Mouse (Mus musculus): ENCODE results near the gene Kremen1. TPM values are rescaled to one million over a fixed set of nuclear protein-coding genes. Genes with fewer than 3 reads are reported as not detected.

Gene Kremen1
- total RNA-seq, 2 experiments from 2014 or later = 20.4 to 27.0 TPM

DNA sequence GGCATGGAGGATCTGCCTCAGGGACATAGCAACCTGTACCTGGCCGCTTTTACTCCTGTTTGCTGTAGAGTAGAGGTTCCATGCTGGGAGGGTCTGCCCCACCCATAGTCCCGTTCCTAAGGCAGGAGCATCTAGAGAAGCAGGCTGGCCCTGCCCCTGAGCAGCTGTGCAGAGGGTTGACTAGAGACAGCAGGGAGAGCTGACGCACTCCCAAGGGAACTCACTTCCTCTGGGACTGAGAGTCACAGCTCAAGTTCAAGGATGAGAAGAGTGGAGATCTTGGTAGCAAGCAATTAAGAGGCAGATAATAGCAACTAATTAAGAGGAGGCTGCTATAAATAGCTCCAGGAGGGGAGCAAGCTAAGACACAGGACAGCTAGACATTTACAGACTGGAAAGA is 88.5 kb downstream of the Kremen1 start:
- no peak for DNase-seq

DNA sequence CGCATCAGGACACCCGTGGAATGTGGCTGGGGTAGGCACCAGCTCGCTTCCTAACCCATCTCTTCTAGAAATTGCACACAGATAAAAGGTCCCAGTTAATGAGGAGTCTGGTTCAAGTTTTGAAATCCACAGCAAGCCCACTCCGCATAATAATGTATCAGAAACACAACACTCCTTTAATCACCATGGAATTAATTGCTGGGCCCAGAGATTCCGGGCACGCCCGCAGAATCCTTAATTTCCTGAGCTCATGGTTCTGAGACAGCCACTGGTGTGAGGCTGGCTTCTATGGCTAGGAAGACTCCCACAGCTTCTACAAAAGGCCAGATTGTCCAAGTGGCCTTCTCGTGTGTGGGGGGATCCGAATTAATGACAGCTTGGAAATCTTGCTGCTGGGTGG is 94.0 kb downstream of the Kremen1 start:
- no peak for DNase-seq

DNA sequence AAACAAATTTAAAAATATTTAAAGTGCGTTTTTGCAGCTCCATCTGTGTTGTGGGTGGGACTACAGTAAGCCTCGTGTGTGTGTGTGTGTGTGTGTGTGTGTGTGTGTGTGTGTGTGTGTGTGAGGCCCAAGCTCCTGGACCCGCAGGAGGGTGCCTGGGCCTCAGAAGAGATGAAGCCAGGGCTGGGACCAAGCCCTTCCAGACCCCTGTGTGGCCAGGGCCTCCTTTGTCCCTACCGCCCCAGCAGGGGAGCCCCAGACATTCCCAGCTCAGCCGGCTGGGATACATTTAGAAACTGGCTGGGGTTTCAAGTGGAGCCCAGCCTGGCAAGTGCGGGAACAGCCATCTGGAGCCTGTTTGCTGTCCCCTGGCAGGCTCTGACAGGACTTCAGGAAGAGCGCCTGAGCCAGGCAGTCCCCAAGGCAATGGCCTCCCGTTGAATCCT is 95.9 kb downstream of the Kremen1 start:
- DNase-seq = peak; percentile 35

DNA sequence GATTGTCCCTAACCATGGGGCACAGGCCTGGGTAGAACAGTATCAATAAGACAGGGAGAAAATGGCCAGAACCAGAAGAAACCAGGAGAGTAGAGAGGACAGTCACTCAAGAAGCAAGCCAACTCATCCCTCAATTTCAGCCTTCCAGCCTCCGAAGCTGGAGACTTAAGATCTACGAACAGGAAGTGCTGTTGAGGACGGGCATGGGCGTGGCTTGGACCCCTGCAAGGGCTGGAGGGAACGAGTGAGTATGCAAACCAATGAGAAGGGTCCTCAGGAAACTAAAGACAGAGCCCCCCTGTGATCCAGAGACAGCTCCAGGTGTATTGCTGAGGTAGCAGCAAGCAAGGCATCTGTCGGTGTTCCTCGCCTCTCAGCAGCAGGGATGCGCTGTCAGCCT is 97.0 kb downstream of the Kremen1 start:
- DNase-seq = no peak

DNA sequence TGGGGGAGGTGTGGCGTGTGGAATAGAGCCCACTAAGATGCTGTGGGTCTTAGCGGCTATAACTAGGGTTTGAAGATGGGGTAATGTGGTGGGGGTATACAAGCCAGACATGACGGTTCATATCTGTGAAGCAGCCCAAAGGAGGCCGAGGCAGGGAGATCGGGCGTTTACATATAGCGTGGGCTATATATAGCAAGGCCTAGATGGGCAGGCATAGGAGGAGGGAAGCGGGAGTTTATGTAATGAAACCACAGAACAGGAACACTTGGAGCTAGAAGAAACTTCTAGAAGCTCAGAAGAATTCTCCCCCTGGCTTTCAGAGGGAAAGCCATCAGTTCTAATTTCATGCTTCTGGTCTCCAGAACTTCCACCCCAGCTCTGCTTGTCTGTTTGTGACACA is 97.9 kb downstream of the Kremen1 start:
- no peak for DNase-seq

DNA sequence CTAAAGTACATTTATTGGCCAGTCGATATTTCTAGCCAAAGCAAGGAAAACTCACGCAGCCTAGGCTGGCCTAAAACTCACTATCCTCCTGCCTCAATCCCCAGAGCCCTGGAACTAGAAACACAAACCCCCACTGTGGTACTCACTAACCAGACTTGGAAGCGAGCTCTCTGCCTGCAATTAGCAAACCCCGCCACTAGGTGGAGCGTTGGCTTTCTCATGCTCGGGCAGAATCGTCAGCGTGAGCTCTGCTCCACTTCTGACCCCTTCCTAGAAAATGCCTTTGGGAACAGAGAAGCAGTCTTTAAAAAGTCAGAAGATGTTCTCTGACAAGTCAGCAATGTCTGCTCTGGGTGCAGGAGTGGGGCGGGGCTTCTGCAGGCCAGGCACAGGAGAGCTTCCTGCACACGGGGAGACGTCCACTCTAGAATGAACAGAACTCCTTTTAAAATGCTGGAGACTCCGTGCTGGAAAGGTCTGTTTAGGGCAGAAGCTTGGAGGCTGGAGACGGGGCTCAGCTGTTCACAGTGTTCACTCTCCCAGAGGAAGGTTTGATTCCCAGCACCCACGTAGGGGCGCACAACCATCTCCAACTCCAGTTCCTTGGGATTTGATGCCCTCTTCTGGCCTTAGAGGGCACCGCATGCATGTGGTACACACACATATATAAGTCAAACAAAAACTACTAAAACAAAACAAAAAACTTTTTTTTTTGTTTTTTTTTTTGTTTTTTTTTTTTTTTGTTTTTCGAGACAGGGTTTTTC is 100.5 kb downstream of the Kremen1 start:
- DNase-seq = peak; percentile 37

DNA sequence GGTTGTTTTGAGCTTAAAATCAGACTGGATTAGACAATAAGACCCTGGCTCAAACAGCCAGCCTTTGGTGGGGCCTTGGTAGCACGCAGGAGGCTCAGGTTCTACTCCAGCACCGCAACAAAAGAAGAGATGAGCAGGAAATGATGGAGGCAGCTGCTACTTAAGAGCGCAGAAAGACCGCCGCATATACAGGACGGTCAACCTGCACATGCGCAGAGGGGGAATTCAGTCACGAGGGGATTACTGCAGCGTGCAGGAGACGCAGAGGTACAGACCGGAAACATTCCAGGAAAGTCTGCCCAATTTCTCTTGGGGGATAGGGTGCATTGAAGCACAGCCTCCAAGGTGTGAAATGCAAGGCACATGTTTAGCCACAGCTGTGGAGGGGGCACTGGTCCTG is 103.3 kb downstream of the Kremen1 start:
- DNase-seq = no peak

DNA sequence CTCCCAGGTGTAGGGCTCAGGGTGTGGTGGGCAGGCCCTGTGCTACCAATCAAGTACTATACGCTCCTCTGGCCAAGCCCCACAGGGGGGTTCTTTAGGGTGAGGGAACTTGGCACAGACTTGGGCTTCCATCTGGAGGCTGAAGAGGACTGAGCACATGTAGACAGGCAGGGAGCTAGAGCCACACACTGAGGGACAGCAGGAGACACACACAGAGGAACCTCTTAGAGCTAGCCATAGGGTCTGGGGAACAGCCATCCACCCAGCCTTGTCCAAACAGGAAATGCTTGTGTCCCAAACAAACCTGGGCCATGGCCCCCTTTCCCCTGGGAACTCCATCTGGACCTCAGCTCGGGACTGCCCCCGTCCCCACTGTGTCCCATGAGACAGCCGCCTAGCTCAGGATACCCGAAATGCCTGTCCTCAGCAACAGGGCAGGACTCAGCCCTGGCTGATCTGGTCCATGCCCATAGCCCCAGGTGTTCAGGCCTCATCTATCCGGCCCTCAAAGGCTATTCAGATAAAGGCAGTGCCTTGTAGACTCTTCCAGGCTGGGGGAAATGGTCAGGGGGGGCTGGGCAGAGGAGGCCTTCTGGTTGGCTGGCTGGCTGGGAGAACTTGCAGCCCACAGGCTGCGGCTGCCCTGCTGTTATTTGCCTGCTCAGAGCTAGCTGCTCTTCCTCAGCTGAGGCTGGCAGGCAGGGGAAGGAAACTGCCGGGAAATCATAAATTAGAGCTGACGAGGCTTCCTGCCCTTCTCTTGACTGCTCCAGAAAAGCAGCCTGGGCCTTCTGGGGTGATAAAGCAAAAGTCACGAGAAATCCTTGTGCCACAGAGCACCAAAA is 106.2 kb downstream of the Kremen1 start:
- DNase-seq = peak; percentile 19

DNA sequence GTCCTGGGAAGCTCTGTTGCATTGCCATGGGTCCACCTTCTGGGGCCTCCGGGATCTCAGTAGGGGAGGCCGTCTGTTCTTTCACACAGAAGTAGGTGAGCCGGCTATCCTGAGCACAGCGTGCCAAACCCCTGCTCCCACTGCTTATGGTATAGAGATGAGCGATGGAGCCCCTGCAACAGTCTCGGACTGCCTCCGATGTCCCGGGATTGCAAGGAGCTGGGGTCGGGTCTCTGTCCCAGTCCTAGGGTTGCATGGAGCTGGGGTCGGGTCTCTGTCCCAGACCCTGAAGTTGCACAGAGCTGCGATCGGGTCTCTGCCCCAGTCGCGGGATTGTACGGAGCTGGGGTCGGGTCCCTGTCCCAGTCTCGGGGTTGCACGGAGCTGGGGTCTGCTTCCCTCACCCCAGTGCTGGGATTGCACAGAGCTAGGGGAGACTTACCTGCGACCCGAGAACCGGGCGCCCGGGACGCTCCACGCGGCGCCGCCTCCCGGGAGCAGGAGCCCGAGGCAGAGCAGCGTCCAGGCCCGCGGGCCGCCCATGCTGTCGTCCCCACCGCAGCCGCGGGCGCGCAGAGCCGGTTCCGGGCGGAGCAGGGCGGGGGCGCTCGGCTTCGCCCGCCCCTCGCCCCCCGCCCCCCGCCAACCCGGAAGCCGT is 109.5 kb downstream of the Kremen1 start, which contains the start of gene Emid1:
Gene Emid1, minus strand, starts transcription at position 578 of the 658 bp plus-strand sequence.
- DNase-seq = peak; percentile 46

DNA sequence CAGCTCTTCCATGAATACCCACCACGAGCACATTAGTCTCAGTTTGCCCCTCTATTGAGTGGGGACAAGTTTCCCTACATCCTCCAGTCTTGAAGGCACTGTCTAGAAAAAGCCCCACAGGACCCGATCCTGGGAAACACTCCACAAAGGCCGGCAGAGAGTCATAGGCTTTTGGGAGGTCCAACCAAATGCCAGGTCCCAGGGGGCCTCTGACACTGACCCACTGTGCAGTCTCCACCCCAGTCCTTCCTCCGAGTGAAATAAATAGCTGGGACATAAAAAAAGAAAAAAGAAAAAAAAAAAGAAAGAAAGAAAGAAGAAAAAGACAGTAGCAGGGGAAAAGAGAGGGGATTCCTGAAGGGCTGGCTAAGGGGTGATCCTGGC is 110.1 kb downstream of the Kremen1 start:
- DNase-seq = no peak

DNA sequence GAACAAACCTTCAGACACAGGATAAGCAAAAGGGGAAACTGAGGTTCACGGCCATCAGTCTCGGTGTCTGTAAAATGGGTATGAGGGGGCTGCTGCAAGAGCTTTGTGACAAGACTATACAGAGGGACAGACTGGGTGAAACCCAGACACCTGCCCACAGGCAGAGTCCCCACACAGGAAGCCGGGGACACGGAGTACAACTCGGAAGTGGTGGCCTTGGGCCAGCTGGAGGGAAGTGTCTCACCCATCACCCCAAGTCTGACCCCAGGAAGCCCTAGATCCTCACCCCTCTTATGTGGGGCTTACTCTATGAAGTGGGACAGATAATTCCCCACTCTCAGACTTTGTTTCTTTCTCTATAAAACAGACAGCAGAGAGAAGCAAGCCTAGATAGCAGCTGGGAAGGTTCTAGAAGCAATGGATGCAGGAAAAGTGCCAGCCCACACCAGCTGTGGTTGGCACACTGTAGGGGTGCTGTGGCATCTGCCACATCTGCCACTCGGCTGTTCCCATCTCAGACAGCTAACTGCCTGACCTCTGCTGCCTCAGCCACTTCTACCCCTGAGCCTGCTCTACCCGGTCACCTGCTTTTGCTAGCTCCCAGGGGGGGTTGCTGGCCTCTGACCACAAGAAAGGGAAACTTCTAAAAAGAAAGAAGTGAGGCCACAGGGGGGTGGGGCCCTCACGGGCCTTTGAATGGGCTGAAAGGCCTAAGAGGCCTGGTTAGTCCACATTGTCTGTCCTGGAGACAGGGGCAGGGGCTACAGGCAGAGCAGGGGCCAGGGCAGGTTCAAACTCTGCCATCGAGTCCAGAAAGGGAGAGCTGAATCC is 110.7 kb downstream of the Kremen1 start:
- peak; percentile 40 for DNase-seq

DNA sequence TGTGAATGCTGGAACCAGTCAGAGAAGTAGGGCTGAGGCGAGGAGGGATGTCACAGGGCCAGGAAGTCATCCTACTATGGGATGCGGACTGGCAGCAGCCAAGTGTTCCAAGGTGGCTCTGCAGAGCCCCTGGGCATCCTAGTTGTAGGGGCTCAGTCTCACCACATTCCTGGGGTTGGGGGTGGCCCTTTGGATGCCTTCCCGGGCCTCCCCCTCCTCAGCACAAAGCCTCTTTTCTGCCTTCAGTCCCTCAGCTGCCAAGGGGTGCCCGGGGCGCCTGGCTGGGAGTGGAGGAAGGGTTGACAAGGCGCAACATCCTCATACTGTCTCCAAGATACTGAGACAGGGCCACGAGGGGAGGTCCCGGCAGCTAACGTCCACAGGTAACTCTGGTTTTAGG is 111.4 kb downstream of the Kremen1 start:
- DNase-seq = no peak

DNA sequence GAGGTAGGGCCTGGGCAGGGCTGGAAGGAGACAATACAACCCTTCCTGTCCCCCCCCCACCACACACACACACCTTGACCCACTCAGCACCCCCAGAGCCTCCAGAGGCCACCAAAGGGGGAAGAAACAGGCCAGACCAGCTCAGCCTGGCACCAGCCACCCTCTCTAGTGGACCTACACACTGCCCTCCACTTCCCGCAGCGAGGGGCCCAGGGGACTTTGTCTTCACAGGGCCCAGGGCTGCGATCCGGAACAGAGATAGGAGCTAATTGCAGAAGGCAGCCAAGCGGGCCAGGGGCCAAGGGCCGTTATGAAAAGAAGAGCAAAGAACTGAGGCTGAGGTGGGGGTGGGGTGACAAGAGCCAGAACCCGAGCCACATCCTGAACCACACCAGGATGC is 112.1 kb downstream of the Kremen1 start:
- DNase-seq = no peak

DNA sequence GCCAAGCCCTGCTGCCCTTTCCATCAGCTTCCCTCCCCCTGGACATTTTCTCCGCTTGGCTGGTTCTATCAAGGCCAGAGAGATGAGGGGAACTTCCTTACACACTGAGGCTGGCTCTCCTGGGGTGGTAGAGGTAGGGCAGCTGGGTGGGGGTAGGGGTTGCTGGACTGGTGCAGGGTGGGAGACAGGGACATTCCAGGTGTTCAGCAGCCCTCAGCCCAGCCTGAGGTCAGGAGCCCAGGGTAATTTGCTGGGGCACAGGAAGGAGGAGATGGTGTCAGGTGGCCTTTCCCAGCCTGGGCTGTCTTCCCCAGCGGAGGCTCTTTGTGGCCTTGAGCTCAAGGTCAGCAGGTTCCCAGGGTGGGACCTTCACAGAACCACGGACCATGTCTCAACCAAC is 115.8 kb downstream of the Kremen1 start:
- DNase-seq = no peak

DNA sequence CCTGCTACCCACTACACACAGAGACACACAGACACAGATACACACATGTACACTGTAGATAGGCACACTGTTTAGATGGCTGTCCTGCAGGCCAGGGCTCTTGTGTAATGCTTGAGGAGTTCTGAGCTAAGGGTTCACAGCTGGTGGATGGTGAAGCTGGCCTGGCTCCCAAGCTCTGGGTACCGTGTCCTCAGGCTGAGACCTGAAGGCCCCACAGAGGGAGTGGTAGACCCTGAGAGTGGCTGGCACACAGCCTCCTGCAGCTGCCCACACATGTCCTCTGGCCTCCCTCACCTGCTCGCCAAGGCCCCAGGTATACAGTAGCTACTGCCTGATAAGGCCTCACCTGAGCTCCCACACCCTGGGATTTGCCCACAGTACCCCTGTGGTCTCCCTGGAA is 119.4 kb downstream of the Kremen1 start:
- no peak for DNase-seq

Other genes starting within 250 kb of the Kremen1 start
- under 1 TPM; 0.33 to 0.97 TPM for gene Rasl10a, start 203.4 kb downstream of the Kremen1 start, total RNA-seq (2021)
- gene Gas2l1, start 196.2 kb downstream of the Kremen1 start, total RNA-seq (2021) = 10 to 100 TPM; 28.0 to 32.8 TPM
- gene Rhbdd3, start 162.6 kb downstream of the Kremen1 start, total RNA-seq (2021) = 10 to 100 TPM; 18.5 to 24.5 TPM
- gene Ewsr1, start 162.3 kb downstream of the Kremen1 start, total RNA-seq (2021) = 100 to 1,000 TPM; 218 to 322 TPM
- 1 to 10 TPM; 8.7 to 9.4 TPM for gene Emid1, start 109.3 kb downstream of the Kremen1 start, total RNA-seq (2021)
- 10 to 100 TPM; 23.9 to 29.3 TPM for gene Znrf3, start 183.3 kb upstream of the Kremen1 start, total RNA-seq (2021)

Data from adrenal gland, postnatal 10 days (tissue).